Mouse (Mus musculus): ENCODE data around the gene Prkg1.

DNA sequence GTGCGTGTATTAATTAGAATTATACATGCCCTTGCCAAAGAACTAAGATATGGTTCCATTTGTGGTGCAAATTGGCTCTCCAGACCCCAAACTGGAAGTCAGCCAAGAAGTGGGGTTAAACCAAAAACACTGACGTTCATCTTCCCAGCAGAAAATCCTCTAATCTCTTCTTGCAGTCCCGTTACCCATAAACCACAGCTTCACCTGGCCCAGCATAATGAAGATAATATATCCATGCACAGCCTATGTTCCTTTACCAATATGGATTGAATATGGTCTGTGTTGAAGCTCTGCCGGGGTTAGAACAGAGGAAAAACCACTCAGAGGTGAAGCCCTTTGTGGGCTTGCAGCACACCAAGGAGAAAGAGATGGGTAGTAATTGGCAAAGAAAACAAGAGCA, 48.3 kb upstream of the Prkg1 start:
- TF ChIP-seq CTCF (IDR thresholded peaks at IDR 0.05; ENCODE audit: borderline replicate concordance, insufficient read depth, low read length) (no peak), POLR2A (IDR thresholded peaks at IDR 0.05; ENCODE audit: low read depth, low read length) (no peak)
